Mouse (Mus musculus) embryonic fibroblast, embryonic 13.5 days (primary cell): ENCODE data around the gene Prok1.

Source experiments
- CTCF ChIP-seq: IDR thresholded peaks from 2 replicates; pipeline ENCODE4 v1.5.1; 2011; ENCODE audit warnings: mild to moderate bottlenecking, control low read depth, low read length, moderate library complexity, borderline replicate concordance; ENCODE audit not compliant: insufficient read depth
- POLR2A ChIP-seq: IDR thresholded peaks from 2 replicates; pipeline ENCODE4 v1.6.1; 2011; ENCODE audit warnings: low read depth, mild to moderate bottlenecking, control low read depth, low read length, moderate library complexity

- TF ChIP-seq POLR2A (no peak), CTCF (no peak)
Observed at GRCm38 (mm10) chr3:107275996-107276395, 36.5 kb upstream of the Prok1 start.
